Mouse (Mus musculus) cerebellum, postnatal 36 days (tissue): ENCODE measurements around the gene Mef2c.
A peak's percentile ranks its signal among the peaks of the same experiment; 100 is the strongest.

Source experiments
- DNase-seq, 2 experiments: peaks; one replicate each; pipeline ENCODE4 v3.0.0; 2021 to 2022; ENCODE audit warnings: mixed read lengths in 2 of 2

Mef2c gene

DNA sequence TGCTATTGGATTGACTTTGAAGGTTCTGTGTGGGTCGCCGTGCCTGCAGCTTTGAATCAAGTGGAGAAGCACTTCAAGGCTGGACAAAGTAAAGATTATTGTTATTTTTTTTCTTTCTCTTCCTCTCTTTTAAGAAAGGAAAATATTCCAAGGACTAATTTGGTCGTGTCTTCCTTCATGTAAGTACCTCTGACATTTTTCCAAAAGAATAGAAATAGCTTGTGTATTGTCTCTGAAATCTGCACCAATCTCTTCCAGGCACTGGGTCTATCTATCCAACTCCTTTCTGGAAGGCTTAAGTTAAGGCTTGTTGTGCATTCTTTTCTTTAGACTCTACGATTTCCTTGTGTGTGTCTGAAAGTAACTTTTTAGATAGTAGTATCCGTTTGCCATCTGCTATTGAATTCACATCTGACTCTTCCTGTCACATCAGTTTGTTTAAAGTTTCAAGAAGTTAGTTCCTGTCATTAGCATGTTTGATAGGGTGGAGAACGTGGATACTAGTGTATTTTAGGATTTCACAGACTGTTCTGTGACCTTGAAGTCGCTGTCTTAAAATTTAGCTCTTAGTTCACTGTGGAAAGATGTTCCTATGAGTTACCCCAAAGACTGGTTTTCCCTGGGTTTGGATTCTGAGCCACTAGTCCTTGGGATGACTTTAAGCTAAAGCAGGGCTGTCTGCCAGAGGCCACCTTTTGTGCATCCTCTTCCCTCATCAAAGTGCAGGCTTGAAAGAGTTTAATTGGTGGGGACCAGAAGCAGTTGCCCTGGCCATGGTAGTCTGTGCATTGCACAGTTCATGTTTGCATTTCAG, 21.3 kb downstream of the Mef2c start:
- no peak for DNase-seq

DNA sequence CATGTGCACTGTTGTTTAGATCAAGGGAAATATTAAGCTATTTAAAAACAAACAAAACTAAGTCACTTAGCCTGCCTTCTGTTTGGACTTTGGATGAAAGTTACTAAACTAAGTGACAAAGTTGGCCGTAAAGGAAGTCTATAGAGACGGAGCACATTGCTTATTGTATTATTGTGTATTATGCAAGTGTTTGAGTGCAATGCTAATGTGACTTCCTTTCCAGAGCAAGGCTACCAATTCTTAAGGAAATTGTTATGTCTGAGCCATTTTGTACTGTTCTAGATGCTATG, 21.8 kb downstream of the Mef2c start:
- DNase-seq, result no peak

DNA sequence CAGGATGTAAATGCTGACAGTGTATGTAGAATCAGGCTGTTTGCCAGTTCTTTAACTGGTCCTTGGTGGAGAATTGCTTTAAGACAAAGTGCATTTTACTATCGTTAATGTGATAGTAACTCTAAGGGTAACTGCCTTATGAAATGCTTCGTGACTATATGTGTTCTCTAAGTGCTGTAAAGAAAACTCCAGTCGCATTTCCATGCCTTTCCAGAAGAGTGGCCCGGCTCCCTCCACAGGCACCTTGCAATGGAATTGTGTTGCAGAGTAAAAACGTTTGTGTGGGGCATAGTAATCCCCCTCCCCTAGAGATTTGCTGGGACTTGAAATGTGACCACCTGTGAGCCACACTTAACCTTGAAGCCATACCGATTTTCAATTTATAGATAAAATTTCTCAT, 22.2 kb downstream of the Mef2c start:
- DNase-seq, result no peak

DNA sequence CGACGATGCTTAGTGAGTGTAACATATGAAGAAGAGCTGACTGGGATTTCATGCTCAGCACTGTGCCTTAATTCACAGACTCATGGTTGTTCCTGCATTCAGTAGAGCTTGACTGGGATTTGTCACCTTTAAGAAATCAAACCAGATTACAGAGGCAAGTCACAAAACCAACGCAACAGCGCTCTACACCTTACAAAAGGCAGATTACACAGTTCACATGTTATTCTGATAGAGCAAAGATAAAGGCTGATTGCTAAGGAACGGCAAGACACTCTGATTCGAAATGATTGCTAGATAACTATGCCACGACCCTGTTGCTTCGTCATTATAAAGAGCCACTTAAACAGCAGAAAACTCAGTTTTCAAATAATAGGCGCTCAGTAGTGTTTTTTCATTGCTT, 24.1 kb downstream of the Mef2c start:
- DNase-seq, result no peak

DNA sequence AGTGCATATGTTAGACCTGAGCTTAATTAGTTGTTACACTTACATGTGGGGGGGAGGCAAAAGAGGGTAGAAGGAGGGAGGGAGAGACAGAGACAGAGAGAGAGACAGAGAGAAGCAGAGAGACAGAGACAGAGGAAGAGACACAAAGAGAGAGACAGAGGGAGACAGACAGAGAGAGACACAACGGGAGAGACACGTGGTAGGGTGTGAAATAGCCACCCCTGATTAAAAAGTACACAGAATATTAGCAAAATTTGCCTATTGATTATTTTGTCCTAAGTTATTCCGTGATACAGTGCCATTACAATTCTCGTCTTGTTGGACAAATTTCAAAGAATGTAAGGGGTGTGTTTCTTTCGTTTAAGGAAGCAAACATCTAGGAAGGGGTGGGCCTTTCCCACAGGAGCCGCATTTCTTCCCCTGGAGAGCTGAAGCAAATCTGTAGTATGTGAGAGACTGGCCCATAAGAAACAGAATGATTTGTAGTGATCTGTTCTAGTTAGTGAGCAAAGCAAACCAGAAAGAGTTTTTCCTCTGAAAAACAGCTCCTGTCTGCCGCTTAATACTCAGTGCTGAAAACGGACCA, 26.0 kb downstream of the Mef2c start:
- DNase-seq, result no peak

DNA sequence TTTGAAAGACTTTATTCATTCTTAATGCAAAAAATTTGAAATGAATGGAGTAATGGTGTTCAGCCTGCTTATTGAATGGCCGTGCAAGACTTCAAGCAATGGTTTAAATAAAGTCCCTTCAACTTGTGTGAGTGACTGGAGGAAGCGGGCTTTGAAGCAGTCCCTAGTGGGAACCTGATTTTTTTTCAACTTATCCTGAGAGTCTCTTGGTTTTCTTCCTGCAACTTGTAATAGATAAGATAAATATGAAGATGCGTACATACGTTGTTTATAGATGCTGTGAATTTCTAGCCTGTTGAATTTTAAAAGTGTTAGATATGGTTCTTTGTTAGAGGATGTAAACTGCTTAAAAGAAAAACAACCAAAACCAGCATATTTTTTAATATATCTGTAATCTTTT, 27.1 kb downstream of the Mef2c start:
- no peak for DNase-seq

DNA sequence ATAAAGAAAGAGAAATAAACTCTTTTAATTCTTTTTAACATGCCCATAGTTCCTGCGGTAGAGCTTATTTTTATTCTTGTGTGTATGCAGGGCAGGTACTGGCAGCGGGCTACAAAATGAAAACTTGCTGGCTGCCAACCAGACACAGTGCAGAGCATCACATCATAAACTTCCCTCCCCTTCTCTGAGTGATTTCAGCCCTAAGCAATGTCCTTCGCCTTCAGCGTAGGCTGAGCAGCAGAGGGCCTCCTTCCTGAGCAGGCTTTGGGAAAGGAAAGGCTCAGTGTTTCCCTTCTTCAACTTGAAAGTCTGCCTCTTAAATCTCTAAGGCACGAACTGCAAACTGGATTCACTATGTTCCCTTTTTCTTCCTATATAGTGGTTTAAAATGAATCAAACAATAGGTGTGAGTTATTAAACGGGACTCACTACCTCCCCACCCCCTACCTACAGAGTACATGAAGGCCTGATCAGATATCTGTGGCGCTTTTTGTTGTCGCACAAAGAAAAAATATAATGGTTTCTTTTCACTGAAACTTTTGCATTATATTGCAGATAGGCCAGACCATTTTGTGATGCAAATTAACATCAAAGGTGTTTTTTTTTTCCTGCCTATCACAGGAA, 28.2 kb downstream of the Mef2c start:
- peak in 1 of 2 experiments; percentile 4 for DNase-seq

DNA sequence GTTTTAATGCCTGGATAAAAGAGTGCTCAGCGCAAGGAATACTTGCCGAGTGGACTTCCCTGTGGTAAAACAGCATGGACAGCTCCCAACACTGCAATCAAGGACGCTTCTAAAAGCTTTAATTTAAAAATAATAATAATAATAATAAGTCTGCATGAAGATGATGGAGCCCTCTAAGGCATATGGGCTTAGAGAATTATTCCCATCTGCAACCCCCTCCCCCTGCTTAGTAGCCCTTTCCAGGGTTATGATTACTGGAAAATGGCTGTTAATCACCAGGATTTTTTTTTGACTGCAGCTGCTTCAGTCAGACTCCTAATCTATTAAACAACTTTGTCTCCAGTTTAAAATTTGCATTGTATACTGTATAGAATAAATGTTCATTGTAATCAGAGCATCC, 32.5 kb downstream of the Mef2c start:
- DNase-seq, result no peak

DNA sequence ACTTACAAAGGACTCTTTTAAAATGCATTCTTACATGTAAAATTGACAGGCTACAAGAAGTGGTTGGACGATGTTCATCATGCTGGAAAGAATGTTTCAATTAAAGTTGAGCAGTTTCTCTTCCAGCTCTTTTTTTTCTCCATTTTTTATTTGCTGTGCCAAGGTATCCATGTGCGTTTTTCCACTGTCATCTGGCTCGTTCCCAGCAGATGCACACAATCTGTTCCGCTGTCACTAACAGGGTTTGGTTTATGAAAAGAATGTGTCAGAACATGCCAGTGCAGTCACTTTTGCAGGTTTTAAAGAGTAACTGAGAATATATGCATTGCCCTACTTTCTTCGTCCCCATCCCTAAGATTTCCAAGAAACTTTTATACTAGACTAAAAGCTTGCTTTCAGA, 33.3 kb downstream of the Mef2c start:
- DNase-seq, result peak; percentile 34 to 52

DNA sequence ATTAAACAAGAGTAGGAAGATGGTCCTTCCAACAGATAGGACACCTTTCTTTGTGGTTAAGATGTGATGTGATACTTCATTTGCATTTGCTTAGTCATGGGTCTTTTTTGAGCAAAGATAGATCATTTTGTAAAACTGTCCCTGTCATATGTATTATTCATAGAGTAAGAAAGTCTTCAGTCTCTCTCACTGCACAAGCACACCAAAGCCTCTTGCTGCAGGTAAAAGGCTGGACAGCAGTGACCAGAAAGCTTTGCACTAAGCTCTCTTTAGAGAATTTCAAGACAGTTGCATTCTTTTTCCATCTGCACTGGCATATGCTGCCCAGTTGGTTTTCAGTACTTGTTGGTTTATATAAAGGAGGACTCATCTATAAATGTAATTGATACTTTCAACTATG, 36.1 kb downstream of the Mef2c start:
- no peak for DNase-seq

DNA sequence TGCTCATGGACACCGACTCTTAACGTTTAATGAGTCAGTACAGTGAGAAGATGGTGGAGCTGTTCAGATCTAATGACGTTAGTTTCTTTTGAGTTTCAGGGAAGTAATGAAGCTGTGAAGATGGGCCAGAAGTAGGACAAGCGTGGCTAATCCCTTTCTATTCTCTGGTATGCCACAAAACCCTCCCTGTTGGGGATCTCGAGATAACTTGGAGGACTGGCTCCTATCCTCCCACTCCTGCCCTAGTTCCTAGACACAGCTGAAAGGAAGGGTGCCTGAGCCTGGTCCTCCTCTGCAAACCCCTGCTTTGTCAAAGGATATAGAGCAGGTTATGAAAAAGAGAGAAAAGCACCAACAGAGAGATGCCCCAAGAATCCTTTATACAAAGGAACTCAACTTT, 38.8 kb downstream of the Mef2c start:
- DNase-seq, result no peak

DNA sequence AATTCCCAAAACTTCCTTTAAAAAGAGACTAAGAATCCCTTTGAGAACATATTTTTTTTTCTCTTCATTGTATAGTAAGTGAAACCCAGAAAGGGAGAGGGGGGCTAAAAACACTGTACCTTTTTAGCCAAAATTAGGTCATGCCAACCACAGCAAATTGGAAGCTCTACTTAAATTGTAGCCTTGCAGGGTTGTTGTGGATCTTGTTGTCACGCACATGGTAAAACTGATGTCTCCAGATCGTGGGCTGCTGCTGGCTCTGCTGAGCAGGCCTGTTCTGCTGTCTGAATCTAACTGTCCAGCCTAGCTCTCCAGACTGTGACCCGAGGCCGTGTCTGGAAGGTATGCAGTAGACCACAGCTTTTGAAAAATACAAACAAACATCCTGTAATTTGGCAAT, 40.9 kb downstream of the Mef2c start:
- no peak for DNase-seq

DNA sequence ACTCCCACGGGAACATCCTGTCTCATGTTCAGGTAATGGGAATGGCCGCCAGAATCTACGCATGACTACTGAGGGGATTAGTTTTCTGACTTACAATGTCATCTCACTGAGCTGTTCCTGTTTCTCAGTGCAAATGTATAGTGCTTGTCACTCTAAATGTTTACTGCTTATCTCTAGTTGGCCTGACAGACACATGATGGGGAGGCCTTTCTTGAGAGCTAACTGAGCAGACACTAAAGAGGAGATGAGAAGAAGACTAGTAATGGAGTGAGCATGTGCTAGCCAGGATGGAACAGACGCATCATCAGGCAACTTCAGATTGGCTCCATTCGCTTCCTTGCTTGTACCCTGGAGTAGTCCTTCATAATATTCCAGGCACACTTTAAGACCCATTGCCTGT, 43.0 kb downstream of the Mef2c start:
- DNase-seq, result no peak

DNA sequence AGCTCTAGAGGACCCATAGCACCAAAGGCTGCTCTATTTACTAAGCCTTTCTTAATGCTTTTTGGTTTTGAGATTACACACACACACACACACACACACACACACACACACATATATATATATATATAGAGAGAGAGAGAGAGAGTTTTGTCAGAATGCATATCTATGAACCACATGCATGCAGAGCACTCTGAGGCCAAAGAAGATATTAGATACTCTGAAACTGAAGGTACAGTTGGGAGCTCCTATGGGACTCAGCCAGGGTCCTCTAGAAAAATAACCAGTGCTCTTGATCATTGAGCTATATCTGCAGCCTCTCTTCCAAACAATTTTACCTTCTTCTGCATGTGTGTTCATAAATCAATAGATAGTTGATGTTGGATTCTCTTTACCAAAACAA, 47.4 kb downstream of the Mef2c start:
- no peak for DNase-seq

DNA sequence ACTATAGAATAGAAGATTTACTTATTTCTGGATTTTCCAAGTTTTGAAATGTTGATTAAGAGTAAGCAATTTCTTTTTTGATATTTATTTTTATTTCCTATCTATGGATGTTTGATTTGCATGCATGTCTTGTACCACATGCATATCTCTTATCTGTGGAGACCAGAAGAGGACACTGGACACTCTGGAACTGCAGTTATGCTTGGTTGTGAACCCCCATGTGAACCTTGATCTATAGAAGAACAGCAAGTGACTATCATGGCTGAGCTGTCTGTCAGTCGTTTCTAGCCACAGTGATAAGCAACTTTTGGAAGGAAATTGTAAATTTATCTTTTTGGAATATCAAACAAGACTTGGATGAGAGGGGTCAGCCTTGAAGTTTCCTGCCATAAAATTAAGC, 48.2 kb downstream of the Mef2c start:
- no peak for DNase-seq

DNA sequence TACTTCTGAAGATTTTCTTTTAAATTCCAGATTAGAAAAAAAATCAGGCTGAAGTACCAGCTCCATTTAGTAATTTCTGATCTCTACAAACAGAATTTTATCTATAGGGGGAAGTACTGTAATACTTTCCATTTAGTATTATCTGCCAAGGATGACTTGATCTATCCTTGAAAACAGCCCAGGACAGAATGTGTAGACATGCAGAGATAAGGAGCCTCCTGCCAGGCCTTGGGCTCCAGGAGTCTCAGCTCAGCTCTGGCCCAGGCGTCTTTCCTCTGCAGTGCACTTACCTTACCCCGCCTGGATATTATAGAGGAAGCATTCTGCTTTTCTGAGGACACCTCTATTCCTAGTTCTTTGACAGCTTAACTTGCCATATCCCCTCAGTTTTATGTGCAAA, 59.4 kb downstream of the Mef2c start:
- DNase-seq, result no peak

DNA sequence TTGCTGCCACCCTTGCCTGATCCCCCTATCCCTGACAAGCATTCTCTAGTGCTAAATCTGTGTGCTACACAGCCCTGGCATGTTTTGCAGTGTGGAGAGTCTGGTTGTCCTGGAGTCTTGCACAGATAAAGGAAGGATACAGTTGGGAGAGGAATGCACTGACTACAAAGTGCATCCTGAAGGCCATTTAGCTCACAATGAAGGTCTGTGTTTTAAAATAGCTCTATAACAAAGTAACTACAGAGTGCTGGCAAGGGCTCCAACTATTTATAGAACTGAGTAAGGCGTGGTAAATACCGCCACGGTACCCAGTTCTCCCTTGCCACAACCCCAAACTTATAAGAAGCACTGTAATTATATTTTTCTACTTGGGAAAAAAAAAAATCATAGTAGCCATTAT, 61.9 kb downstream of the Mef2c start:
- no peak for DNase-seq

DNA sequence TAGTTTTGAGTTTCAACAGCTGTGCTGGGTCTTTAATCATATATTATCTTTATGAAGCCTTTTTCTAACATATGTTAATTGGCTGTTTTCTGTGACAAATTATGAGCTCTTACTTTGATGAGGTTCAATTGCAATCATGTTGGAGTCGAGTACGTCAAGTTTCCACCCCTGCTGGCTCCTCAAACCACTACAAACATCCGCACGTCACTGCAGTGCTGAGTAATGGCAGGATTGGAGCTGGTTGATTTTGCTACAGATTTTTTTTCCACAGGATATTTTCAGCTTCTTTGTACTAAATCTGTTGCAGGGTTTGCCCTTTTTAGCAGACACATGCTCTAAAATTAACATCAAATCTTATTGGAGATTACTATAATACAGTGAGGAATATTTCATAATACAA, 62.3 kb downstream of the Mef2c start:
- DNase-seq, result no peak

DNA sequence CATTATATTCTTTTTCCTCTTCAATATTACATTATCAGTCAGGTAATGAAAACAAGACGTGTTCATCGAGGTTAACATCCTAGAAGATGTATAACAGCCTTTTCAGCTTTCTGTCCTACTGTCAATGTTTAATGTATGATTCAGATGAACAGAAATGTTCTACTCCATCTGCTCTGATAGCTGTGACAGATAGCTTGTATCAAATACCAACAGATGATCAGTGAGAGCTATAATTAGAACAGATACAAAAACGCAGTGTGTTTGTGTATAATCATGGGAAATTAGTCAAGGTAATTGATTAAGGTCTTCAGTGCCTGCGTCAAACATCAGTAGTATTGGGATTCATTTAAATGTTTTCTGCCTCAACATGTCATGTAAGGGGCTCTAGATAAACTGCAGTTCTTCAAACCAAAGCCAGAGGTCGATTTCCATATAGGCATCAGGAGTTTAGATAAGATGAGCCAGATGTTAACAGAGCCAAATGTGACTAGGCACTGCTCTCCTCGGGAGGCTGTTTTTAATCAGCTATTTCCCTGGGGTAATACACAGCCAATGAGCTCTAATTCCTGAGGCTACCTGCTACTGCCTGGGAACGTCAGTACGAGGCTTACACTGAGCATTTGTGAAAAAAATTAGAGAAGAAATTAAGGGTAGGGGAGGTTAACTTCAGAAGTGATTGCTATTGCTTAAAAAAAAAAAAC, 63.1 kb downstream of the Mef2c start:
- no peak for DNase-seq

DNA sequence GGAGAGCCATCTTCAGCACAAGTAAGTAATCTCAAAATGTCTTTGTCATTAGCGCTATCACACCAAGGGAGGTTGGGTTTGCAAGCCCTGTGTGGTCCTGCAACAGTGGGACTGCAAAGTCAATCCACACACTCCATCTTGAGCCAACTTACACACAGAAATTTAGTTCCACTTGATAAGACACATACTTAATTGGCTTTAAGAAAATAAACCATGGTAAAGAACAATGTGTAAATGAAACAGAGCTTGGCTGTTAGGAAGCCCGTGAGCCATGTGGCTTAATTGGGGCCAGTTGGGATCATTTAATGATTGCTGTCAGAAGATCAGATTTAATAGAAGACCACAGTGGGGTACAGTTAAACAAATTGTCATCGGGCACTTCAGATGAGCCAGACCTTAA, 63.8 kb downstream of the Mef2c start:
- DNase-seq, result no peak

DNA sequence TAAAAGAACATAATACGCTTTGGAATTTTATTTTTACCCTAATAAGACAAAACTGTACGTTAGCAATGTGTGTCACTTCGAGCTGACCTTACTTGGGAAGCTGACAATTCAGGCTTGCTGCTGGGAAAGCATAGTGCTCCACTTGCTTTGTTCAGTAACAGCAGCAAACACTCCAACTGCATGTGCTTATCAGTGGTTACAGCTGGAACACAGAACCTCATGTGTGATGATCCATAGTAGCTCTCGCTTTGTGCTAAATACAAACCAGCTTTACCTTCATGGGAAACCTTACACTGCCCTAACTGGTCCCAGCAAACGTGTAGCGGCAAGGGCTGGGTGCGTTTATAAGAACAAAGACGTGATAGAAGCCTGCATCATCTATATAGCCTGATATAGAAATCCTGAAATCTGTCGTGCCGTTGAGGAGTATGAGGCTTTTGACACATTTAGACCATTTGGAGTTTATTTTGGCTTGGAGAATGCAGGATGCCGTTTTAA, 65.0 kb downstream of the Mef2c start:
- DNase-seq, result no peak

DNA sequence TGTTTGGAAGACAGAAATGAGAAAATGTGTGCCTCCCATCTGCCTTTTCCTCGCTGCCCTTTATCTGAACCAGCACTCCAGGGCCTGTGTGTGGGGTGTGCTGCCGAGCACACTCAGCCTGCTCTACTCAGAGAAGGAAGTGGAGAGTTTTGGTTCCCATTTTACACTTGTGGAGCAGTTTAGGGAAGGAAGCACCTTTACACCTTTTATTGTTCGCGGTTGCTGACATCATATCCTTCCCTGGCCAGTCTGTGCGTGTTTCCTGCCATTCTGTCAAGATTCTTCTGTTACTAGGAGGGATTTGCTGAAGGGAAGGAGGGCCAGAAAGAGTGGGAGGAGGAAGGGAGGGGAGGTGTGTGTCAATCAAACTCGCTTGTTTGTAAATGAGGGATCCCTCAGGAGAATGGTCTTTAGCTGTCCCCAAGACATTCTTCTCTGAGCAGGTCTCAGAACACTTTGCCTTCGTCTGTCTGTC, 68.2 kb downstream of the Mef2c start:
- no peak for DNase-seq

DNA sequence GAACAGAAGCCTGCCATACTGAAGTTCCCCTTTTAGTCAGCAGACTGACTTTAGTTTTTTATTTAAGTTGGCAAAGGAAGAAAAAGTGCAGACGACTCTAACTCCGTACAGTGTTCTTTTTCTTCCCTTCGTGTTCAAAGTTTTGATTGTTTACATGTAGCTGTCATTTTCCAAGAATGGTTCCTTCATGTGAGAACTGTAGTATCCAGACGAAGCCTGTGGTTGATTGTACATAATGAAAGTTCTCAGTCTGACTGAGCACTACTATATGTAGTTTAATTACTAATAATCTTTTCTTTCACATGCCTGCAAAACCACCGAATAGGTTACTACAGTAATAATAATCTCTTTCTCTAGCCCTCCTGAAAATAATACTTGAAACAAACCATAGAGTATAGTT, 68.6 kb downstream of the Mef2c start:
- DNase-seq, result no peak

DNA sequence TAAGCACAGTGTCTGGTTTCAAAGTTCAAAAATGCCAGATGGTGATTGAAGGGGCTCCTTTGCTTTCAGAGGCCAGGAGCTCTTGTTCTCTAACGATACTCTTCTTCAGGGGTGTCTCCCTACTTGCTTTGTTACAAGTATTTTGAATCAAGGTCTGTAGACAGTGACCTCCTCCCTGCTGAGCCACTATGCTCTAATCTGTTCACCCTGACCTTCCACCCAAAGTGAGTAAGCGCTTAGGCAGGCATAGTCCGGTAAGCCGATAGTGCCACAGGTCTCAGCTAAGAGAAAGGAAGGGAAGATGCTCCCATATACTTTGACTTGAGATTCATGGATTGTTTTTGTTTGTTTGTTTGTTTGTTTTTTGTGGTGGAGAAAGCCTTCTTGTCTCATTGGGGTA, 69.5 kb downstream of the Mef2c start:
- DNase-seq, result no peak
